Mouse (Mus musculus): ENCODE results near the gene Ano3. TPM values are rescaled to one million over a fixed set of nuclear protein-coding genes. Genes with fewer than 3 reads are reported as not detected.
"Not testable (repeated sequence)": the region's sequence is repeated elsewhere in the genome, so short reads cannot be mapped to it uniquely, and the experiment has no call there.

Gene Ano3
- not detected in 2 replicates for polyA plus RNA-seq (2012; rRNA removed)

DNA sequence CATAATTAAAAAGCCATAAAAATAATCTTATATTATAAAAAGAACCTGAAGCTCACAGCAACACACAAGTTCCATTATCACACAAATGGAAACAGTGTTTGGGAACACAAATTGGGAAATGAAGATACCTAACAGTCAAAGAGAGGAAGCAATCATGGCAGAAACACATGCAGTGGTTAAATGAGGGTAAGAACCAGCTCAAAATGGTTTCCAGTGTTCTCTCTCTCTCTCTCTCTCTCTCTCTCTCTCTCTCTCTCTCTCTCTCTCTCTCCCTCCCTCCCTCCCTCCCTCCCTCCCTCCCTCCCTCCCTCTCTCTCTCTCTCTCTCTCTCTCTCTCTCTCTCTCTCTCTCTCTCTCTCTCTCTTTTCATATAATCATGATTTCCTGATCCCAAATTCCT lies at the start of gene Ano3:
Gene Ano3 (minus strand): TSS at position 101 of the 400 bp plus-strand sequence.
- H3K4me1 ChIP-seq (ENCODE audit: control insufficient read depth, insufficient read depth, insufficient read length); DNase-seq (ENCODE audit: low read depth in 1 of 2, low spot score in 2 of 2); H3K27me3 ChIP-seq (ENCODE audit: control insufficient read depth, insufficient read depth, low read length); H3K27ac ChIP-seq (ENCODE audit: insufficient read depth, low read length); H3K36me3 ChIP-seq (ENCODE audit: control insufficient read depth, insufficient read depth, low read length); H3K4me3 ChIP-seq (ENCODE audit: extremely low read depth, insufficient read depth, insufficient read length): not testable (repeated sequence)

DNA sequence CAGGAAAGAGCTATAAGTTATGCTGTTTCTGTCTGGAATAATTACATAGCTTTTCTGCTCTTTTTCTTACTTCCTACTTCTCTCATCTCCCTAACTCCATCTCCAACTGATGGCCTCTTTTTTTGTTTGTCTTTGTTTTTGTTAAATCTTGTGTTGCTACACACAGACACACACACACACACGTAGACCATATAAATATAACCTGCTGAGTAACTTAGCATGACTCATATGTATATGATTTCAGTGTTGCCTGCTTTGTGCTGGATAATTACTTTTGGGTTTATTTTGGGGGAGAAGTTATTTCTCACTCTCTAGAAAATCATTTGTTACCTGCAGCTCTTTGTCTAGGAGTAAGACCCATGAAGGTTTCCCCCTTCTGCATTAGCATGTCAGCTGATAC lies 39.3 kb upstream of the Ano3 start:
- Histone ChIP-seq H3K27ac (ENCODE audit: insufficient read depth, low read length) (no peak overlapping the region), H3K4me1 (ENCODE audit: control insufficient read depth, insufficient read depth, insufficient read length) (no peaks in the 10 kb centered on the region), H3K27me3 (ENCODE audit: control insufficient read depth, insufficient read depth, low read length) (no peaks in the 10 kb centered on the region), H3K36me3 (ENCODE audit: control insufficient read depth, insufficient read depth, low read length) (no peaks in the 10 kb centered on the region), H3K4me3 (ENCODE audit: extremely low read depth, insufficient read depth, insufficient read length) (no peak overlapping the region)
- 80% methylated on average over 1 of the region's 1 CpGs for WGBS
- TF ChIP-seq CTCF (IDR thresholded peaks at IDR 0.05; ENCODE audit: extremely low read depth, insufficient read depth, insufficient read length, insufficient replicate concordance) (no peak), POLR2A (IDR thresholded peaks at IDR 0.05; ENCODE audit: low read depth, low read length) (no peak)
- no peak for DNase-seq (ENCODE audit: low read depth in 1 of 2, low spot score in 2 of 2)

DNA sequence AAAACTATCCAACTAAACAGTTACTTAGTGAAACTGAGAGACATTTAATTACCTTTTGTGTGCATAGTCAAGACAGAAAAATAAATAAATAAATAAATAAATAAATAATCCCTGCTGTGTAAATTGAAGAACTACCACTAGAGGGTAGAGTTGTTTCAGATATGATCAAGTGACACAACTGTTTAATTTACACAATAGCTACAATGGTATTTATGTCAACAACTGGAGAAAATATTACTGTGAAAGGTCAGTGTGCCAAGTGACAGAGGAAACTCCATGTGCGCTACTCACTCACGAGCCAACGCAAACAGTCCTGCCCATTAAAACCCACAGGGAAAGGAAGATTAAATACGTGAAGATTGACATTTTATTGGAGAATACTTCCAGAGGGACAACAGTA lies 38.8 kb upstream of the Ano3 start:
- no peak overlapping the region for H3K27ac ChIP-seq (ENCODE audit: insufficient read depth, low read length)
- H3K27me3 ChIP-seq (ENCODE audit: control insufficient read depth, insufficient read depth, low read length) = no peaks in the 10 kb centered on the region
- TF ChIP-seq POLR2A (IDR thresholded peaks at IDR 0.05; ENCODE audit: low read depth, low read length) (no peak), CTCF (IDR thresholded peaks at IDR 0.05; ENCODE audit: extremely low read depth, insufficient read depth, insufficient read length, insufficient replicate concordance) (no peak)
- no peaks in the 10 kb centered on the region for H3K36me3 ChIP-seq (ENCODE audit: control insufficient read depth, insufficient read depth, low read length)
- H3K4me1 ChIP-seq (ENCODE audit: control insufficient read depth, insufficient read depth, insufficient read length) = no peaks in the 10 kb centered on the region
- 77% methylated on average over 4 of the region's 4 CpGs for WGBS
- no peak overlapping the region for H3K4me3 ChIP-seq (ENCODE audit: extremely low read depth, insufficient read depth, insufficient read length)
- DNase-seq (ENCODE audit: low read depth in 1 of 2, low spot score in 2 of 2) = no peak

DNA sequence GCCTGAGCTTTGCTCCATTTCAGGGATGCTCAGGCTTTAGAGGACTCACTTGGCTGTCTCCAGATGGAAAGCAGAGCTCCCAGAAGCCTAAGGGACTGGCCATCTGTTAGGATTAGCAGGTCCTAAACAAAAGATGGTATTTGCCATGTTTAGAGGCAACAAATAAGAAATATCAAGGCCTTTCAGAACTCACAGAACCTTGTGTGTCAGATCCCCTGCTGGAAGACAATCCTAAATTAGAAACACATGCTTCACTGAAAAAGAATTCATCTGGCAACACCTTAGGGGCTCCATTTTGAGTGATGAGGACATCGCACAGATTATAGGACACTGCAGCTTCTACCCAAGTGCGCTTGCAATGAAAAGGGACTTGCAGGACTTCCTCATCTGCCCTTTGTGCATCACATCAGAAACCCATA lies 35.1 kb upstream of the Ano3 start:
- Histone ChIP-seq H3K4me3 (ENCODE audit: extremely low read depth, insufficient read depth, insufficient read length) (no peak overlapping the region), H3K36me3 (ENCODE audit: control insufficient read depth, insufficient read depth, low read length) (no peaks in the 10 kb centered on the region), H3K27ac (ENCODE audit: insufficient read depth, low read length) (no peak overlapping the region), H3K27me3 (ENCODE audit: control insufficient read depth, insufficient read depth, low read length) (no peaks in the 10 kb centered on the region), H3K4me1 (ENCODE audit: control insufficient read depth, insufficient read depth, insufficient read length) (no peaks in the 10 kb centered on the region)
- 92% methylated on average over 2 of the region's 2 CpGs for WGBS
- no peak for TF ChIP-seq POLR2A (IDR thresholded peaks at IDR 0.05; ENCODE audit: low read depth, low read length)
- no peak for TF ChIP-seq CTCF (IDR thresholded peaks at IDR 0.05; ENCODE audit: extremely low read depth, insufficient read depth, insufficient read length, insufficient replicate concordance)
- DNase-seq (ENCODE audit: low read depth in 1 of 2, low spot score in 2 of 2) = no peak

DNA sequence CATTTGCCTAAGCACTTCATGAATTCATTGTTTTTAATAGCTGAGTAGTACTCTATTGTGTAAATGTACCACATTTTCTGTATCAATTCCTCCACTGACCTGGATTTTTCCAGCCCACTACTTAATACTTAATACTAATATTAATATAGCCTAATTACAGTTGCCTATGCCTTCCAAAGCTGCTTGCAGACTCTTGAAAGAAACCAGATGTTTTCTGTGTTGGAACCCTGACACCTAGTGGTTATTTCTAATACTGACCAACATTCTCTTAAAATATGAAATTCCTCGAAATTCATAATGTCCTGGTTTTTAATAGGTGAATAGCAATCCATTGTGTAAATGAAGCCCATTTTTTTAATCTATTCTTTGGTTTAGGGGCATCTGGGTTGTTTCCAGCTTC lies 31.0 kb upstream of the Ano3 start:
- H3K36me3 ChIP-seq (ENCODE audit: control insufficient read depth, insufficient read depth, low read length) = no peaks in the 10 kb centered on the region
- no peaks in the 10 kb centered on the region for H3K4me1 ChIP-seq (ENCODE audit: control insufficient read depth, insufficient read depth, insufficient read length)
- no peak for DNase-seq (ENCODE audit: low read depth in 1 of 2, low spot score in 2 of 2)
- no peak for TF ChIP-seq CTCF (IDR thresholded peaks at IDR 0.05; ENCODE audit: extremely low read depth, insufficient read depth, insufficient read length, insufficient replicate concordance)
- no peak for TF ChIP-seq POLR2A (IDR thresholded peaks at IDR 0.05; ENCODE audit: low read depth, low read length)
- H3K4me3 ChIP-seq (ENCODE audit: extremely low read depth, insufficient read depth, insufficient read length) = no peak overlapping the region
- H3K27me3 ChIP-seq (ENCODE audit: control insufficient read depth, insufficient read depth, low read length) = no peaks in the 10 kb centered on the region
- 20% methylated on average over 1 of the region's 1 CpGs for WGBS
- no peak overlapping the region for H3K27ac ChIP-seq (ENCODE audit: insufficient read depth, low read length)

DNA sequence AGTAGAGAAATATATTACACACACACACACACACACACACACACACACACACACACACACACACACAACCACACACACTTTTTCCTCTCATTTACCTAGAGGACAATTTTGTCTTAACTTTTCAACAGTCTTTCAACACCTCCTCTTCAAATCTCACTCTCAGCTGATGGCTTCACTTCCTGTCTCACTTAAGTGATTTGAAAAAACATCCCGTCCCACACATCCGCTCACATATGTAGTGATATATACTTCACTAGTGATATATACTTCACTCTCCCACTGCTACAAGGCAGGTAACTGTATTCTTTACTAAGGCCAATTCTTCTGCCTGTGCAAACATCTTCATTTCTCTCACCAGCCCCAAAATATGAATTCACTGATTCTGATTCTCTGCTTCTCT lies 28.9 kb upstream of the Ano3 start:
- H3K36me3 ChIP-seq (ENCODE audit: control insufficient read depth, insufficient read depth, low read length) = no peaks in the 10 kb centered on the region
- 66% methylated on average over 2 of the region's 2 CpGs for WGBS

DNA sequence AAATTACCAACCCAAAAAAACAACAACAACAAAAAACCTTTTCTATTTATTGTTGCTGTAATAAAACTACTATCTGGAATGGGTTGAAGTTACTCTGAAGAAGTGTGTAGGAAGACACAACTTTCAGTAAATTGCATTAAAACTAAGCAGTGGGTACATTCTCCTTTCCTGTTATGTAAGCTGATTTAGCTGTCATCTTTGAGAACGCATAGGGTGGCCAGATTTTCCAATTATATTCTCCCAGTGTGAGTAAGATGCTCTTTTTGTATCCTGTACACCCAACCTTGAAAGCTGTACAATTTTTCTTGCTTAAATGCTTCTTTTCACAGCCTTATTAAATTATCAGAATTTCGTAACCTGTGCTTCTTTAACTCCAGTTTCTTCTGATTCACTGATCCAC lies 26.1 kb upstream of the Ano3 start:
- H3K36me3 ChIP-seq (ENCODE audit: control insufficient read depth, insufficient read depth, low read length) = no peaks in the 10 kb centered on the region
- DNase-seq (ENCODE audit: low read depth in 1 of 2, low spot score in 2 of 2) = no peak
- no peaks in the 10 kb centered on the region for H3K27me3 ChIP-seq (ENCODE audit: control insufficient read depth, insufficient read depth, low read length)
- H3K27ac ChIP-seq (ENCODE audit: insufficient read depth, low read length) = no peak overlapping the region
- TF ChIP-seq CTCF (IDR thresholded peaks at IDR 0.05; ENCODE audit: extremely low read depth, insufficient read depth, insufficient read length, insufficient replicate concordance) (no peak), POLR2A (IDR thresholded peaks at IDR 0.05; ENCODE audit: low read depth, low read length) (no peak)
- 73% methylated on average over 2 of the region's 2 CpGs for WGBS
- H3K4me3 ChIP-seq (ENCODE audit: extremely low read depth, insufficient read depth, insufficient read length) = no peak overlapping the region
- H3K4me1 ChIP-seq (ENCODE audit: control insufficient read depth, insufficient read depth, insufficient read length) = no peaks in the 10 kb centered on the region

More for the DNA sequence above, 28.9 kb upstream of the Ano3 start:
- TF ChIP-seq POLR2A (IDR thresholded peaks at IDR 0.05; ENCODE audit: low read depth, low read length) (no peak), CTCF (IDR thresholded peaks at IDR 0.05; ENCODE audit: extremely low read depth, insufficient read depth, insufficient read length, insufficient replicate concordance) (no peak)
- no peaks in the 10 kb centered on the region for H3K4me1 ChIP-seq (ENCODE audit: control insufficient read depth, insufficient read depth, insufficient read length)
- no peak overlapping the region for H3K27ac ChIP-seq (ENCODE audit: insufficient read depth, low read length)
- no peak for DNase-seq (ENCODE audit: low read depth in 1 of 2, low spot score in 2 of 2)
- H3K4me3 ChIP-seq (ENCODE audit: extremely low read depth, insufficient read depth, insufficient read length) = no peak overlapping the region
- no peaks in the 10 kb centered on the region for H3K27me3 ChIP-seq (ENCODE audit: control insufficient read depth, insufficient read depth, low read length)

All from spleen, adult 2 months (tissue).